Mouse (Mus musculus) liver, adult 2 months (tissue): ENCODE data around the gene Dcaf8.

Experiments
- CTCF ChIP-seq: fragments of 200-500 bp; IDR thresholded peaks from 2 replicates; pipeline ENCODE4 v1.5.1; 2011; ENCODE audit warnings: low read depth, low read length, control low read depth
- POLR2A ChIP-seq: fragments of 200-500 bp; IDR thresholded peaks from 2 replicates; pipeline ENCODE4 v1.6.1; 2011; ENCODE audit warnings: low read length, control low read depth; ENCODE audit not compliant: insufficient read depth; ENCODE audit errors: extremely low read depth

DNA sequence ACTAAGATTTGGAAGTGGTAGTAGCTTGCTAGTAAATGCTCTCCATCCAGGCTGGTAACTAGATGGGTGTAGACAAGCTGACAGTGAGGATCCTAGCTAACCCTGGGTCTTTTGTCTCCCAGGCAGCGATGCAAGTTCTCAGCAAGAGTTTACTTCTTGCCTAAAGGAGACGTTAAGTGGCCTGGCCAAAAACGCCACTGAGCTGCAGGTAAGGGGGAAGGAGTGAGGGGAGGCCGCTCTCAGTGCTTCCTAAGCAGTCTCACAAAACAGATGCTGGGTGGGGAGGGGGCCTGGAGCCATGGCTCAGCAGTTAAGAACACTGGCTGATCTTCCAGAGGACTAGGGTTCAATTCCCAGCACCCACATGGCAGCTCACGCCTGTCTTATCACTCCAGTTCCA is 18.1 kb upstream of the Dcaf8 start:
- TF ChIP-seq POLR2A (no peak), CTCF (no peak)
